Mouse (Mus musculus): ENCODE measurements around the gene Gm44.
"Not testable (repeated sequence)": the region's sequence is repeated elsewhere in the genome, so short reads cannot be mapped to it uniquely, and the experiment has no call there.

Gm44 gene

GRCm38 (mm10) chrX:90891842-90892241 is at the start of gene Gm44:
TSS of gene Gm44 (plus strand) at chrX:90892142.
- DNase-seq (ENCODE audit: low read depth, low spot score) = no peak

GRCm38 (mm10) chrX:90927989-90928388 is 36.0 kb downstream of the Gm44 start:
- DNase-seq (ENCODE audit: low read depth, low spot score) = no peak

GRCm38 (mm10) chrX:90938211-90938610 is 46.3 kb downstream of the Gm44 start:
- DNase-seq (ENCODE audit: low read depth, low spot score) = not testable (repeated sequence)
